Mouse (Mus musculus) small intestine, adult 2 months (tissue): Measurements from ENCODE around the gene Fam221b.

ENCODE experiments used
- CTCF ChIP-seq: fragments of 200-500 bp; IDR thresholded peaks from 2 replicates; pipeline ENCODE4 v1.5.1; 2012; ENCODE audit warnings: low read depth, mild to moderate bottlenecking, control low read depth, inconsistent platforms, low read length, moderate library complexity, mixed read lengths; ENCODE audit not compliant: insufficient replicate concordance, insufficient read length; ENCODE audit errors: extremely low read depth
- POLR2A ChIP-seq: fragments of 200-500 bp; IDR thresholded peaks from 2 replicates; pipeline ENCODE4 v1.6.1; 2012; ENCODE audit warnings: low read depth, mild to moderate bottlenecking, control low read depth, inconsistent platforms, low read length, moderate library complexity

- peak; percentile 30; the same call in 1 of the 2 replicates for TF ChIP-seq CTCF
- TF ChIP-seq POLR2A = no peak
Observed at GRCm38 (mm10) chr4:43703439-43703838, 34.5 kb upstream of the Fam221b start.
